Comparison of ENCODE assay signal across 7 mouse cellular contexts in the genomic region with DNA sequence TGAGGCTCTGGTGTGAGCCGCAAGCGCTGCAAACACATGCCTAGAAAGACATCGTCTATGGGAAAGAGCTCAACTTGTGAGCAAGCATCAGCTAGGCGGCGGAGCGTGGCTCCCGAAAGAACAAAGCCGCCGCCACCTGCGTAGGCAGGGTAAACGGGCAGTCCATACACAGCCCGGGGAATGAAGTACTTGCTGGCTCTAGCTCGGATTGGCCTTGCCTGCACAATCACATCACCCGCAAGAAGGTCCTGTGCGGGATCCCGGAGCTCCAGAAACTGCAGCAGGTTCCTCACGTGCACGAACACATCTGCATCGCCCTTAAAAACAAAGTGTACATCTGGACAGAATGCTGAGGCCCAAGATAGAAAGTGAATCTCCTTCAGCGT. TPM values are rescaled to one million over a fixed set of nuclear protein-coding genes. Genes with fewer than 3 reads are reported as not detected.
DNase-seq lines count a peak whose midpoint lies in the region; ATAC-seq and TF ChIP-seq lines count a peak whose summit lies in the region.

No protein-coding gene starts in this region.

- TF ChIP-seq CTCF in lung, adult 2 months (IDR thresholded peaks at IDR 0.05; ENCODE audit: insufficient read depth, low read length), result no peak
- no peak for TF ChIP-seq CTCF in embryonic fibroblast, embryonic 13.5 days (IDR thresholded peaks at IDR 0.05; ENCODE audit: borderline replicate concordance, insufficient read depth, low read length)

- no peak for TF ChIP-seq POLR2A in lung, adult 2 months (IDR thresholded peaks at IDR 0.05; ENCODE audit: borderline replicate concordance, extremely low read depth, low read depth, low read length)
- no peak for TF ChIP-seq POLR2A in embryonic fibroblast, embryonic 13.5 days (IDR thresholded peaks at IDR 0.05; ENCODE audit: low read depth, low read length)

- DNase-seq in lung, adult 2 months, result no peak
- no peak for DNase-seq in cerebellum, postnatal 25 days

- peaks cover 24% of the 10 kb centered on the region for H3K27me3 ChIP-seq in lung, embryonic 15.5 days
- H3K27me3 ChIP-seq in intestine, embryonic 15.5 days (replicated peaks), result peaks cover 5% of the 10 kb centered on the region; the same call in 1 of the 2 replicates
- peaks cover 16% of the 10 kb centered on the region for H3K27me3 ChIP-seq in neural tube, embryonic 14.5 days (ENCODE audit: control insufficient read depth, insufficient read depth, low read length)

- peak overlapping the region; percentile 54 for H3K4me3 ChIP-seq in lung, embryonic 15.5 days
- no peak overlapping the region for H3K4me3 ChIP-seq in lung, adult 2 months (replicated peaks; ENCODE audit: extremely low read depth, low read depth, low read length)
- H3K4me3 ChIP-seq in embryonic fibroblast, embryonic 13.5 days (ENCODE audit: insufficient read depth, low read length), result peak overlapping the region; percentile 19; the same call in 1 of the 2 replicates
- H3K4me3 ChIP-seq in intestine, embryonic 15.5 days (replicated peaks), result peak overlapping the region; percentile 61
- H3K4me3 ChIP-seq in neural tube, embryonic 14.5 days (ENCODE audit: low read depth, low read length), result peak overlapping the region; percentile 57

- H3K9me3 ChIP-seq in lung, embryonic 15.5 days, result no peaks in the 10 kb centered on the region
- H3K9me3 ChIP-seq in intestine, embryonic 15.5 days, result no peaks in the 10 kb centered on the region
- no peaks in the 10 kb centered on the region for H3K9me3 ChIP-seq in neural tube, embryonic 14.5 days (ENCODE audit: control insufficient read depth, low read length)

- peak overlapping the region; percentile 54; the same call in 1 of the 2 replicates for H3K9ac ChIP-seq in lung, embryonic 15.5 days
- peak overlapping the region; percentile 71 for H3K9ac ChIP-seq in intestine, embryonic 15.5 days
- peak overlapping the region; percentile 72 for H3K9ac ChIP-seq in neural tube, embryonic 14.5 days (replicated peaks; ENCODE audit: low read depth, low read length)

- H3K4me1 ChIP-seq in lung, embryonic 15.5 days, result peaks cover 31% of the 10 kb centered on the region
- H3K4me1 ChIP-seq in lung, adult 2 months (ENCODE audit: control insufficient read depth, insufficient read depth, low read length), result peaks cover 12% of the 10 kb centered on the region
- no peaks in the 10 kb centered on the region for H3K4me1 ChIP-seq in embryonic fibroblast, embryonic 13.5 days (ENCODE audit: control insufficient read depth, insufficient read depth, low read length)
- peaks cover 22% of the 10 kb centered on the region for H3K4me1 ChIP-seq in intestine, embryonic 15.5 days (replicated peaks)
- 0 out of 2 replicates have a peak, but pooled peaks cover 4% of the 10 kb centered on the region for H3K4me1 ChIP-seq in neural tube, embryonic 14.5 days (ENCODE audit: control insufficient read depth, insufficient read depth, low read length)

- no peak for ATAC-seq in lung, embryonic 15.5 days (ENCODE audit: borderline replicate concordance, extremely low read depth, low FRiP score, low TSS enrichment)
- peak; percentile 19 for ATAC-seq in intestine, embryonic 15.5 days
- peak; percentile 24; the same call in 1 of the 2 replicates for ATAC-seq in neural tube, embryonic 14.5 days (ENCODE audit: low read depth)
- no peak for ATAC-seq in monocyte, adult 5-6 weeks (replicated peaks; ENCODE audit: insufficient number of reproducible peaks, low FRiP score, low TSS enrichment, poor library complexity, severe bottlenecking)

- H3K27ac ChIP-seq in lung, embryonic 15.5 days, result no peak overlapping the region
- 0 out of 2 replicates have a peak overlapping the region, but pooled peaks have one; percentile 1 for H3K27ac ChIP-seq in embryonic fibroblast, embryonic 13.5 days (ENCODE audit: insufficient read depth, low read length)
- H3K27ac ChIP-seq in intestine, embryonic 15.5 days, result peak overlapping the region; percentile 86; the same call in 1 of the 2 replicates
- H3K27ac ChIP-seq in neural tube, embryonic 14.5 days (ENCODE audit: low read depth, low read length), result no peak overlapping the region

- 42% methylated on average over 20 of the region's 20 CpGs for WGBS in lung, embryonic 15.5 days
- WGBS in lung, adult 2 months, result 47% methylated on average over 20 of the region's 20 CpGs
- WGBS in intestine, embryonic 15.5 days, result 44% methylated on average over 20 of the region's 20 CpGs
- 33% methylated on average over 20 of the region's 20 CpGs for WGBS in neural tube, embryonic 14.5 days

- H3K36me3 ChIP-seq in lung, embryonic 15.5 days, result peaks cover 45% of the 10 kb centered on the region
- peaks cover 27% of the 10 kb centered on the region for H3K36me3 ChIP-seq in intestine, embryonic 15.5 days
- peaks cover 28% of the 10 kb centered on the region for H3K36me3 ChIP-seq in neural tube, embryonic 14.5 days (ENCODE audit: control insufficient read depth, insufficient read depth, low read length)

- peak overlapping the region; percentile 97 for H3K4me2 ChIP-seq in lung, embryonic 15.5 days
- H3K4me2 ChIP-seq in intestine, embryonic 15.5 days (replicated peaks), result peak overlapping the region; percentile 99
- H3K4me2 ChIP-seq in neural tube, embryonic 14.5 days (ENCODE audit: low read depth, low read length), result peak overlapping the region; percentile 97

RNA-seq across cellular contexts. Expression of gene B3gnt9, which starts 1.2 kb away (rescaled TPM):
- polyA plus RNA-seq in lung, embryonic 15.5 days (2015; fragmentation: Nextera tagmentation; extraction: Ambion mirVana), result 23.4 and 26.0 TPM in 2 replicates
- 35.5 and 39.2 TPM in 2 replicates for polyA plus RNA-seq in lung, adult 2 months (2012; rRNA removed)
- polyA plus RNA-seq in embryonic fibroblast, embryonic 13.5 days (2011; ENCODE audit: insufficient read length, low read depth, missing spikeins), result 25.8 and 33.2 TPM in 2 replicates
- 18.8 and 19.5 TPM in 2 replicates for polyA plus RNA-seq in intestine, embryonic 15.5 days (2015; fragmentation: Nextera tagmentation; extraction: Ambion mirVana)
- polyA plus RNA-seq in neural tube, embryonic 14.5 days (2014; fragmentation: Nextera tagmentation; extraction: Ambion mirVana), result 6.2 and 8.3 TPM in 2 replicates
- total RNA-seq in monocyte, adult 5-6 weeks (2017), result 0.29 TPM in 1 of 3 replicates, not detected in the others

RNA-seq across cellular contexts. Expression of gene Tradd, which starts 10.7 kb away (rescaled TPM):
- 29.8 and 33.6 TPM in 2 replicates for polyA plus RNA-seq in lung, embryonic 15.5 days (2015; fragmentation: Nextera tagmentation; extraction: Ambion mirVana)
- polyA plus RNA-seq in lung, adult 2 months (2012; rRNA removed), result 21.3 and 23.8 TPM in 2 replicates
- polyA plus RNA-seq in embryonic fibroblast, embryonic 13.5 days (2011; ENCODE audit: insufficient read length, low read depth, missing spikeins), result 12.5 and 15.0 TPM in 2 replicates
- polyA plus RNA-seq in intestine, embryonic 15.5 days (2015; fragmentation: Nextera tagmentation; extraction: Ambion mirVana), result 36.7 and 39.2 TPM in 2 replicates
- 13.1 and 18.8 TPM in 2 replicates for polyA plus RNA-seq in neural tube, embryonic 14.5 days (2014; fragmentation: Nextera tagmentation; extraction: Ambion mirVana)
- 16.2 to 28.9 TPM (median 23.3 TPM) in 3 replicates for total RNA-seq in monocyte, adult 5-6 weeks (2017)

RNA-seq across cellular contexts. Expression of gene Fbxl8, which starts 10.7 kb away (rescaled TPM):
- polyA plus RNA-seq in lung, embryonic 15.5 days (2015; fragmentation: Nextera tagmentation; extraction: Ambion mirVana), result 4.8 and 4.9 TPM in 2 replicates
- 15.5 and 16.8 TPM in 2 replicates for polyA plus RNA-seq in lung, adult 2 months (2012; rRNA removed)
- 3.9 and 4.3 TPM in 2 replicates for polyA plus RNA-seq in embryonic fibroblast, embryonic 13.5 days (2011; ENCODE audit: insufficient read length, low read depth, missing spikeins)
- polyA plus RNA-seq in intestine, embryonic 15.5 days (2015; fragmentation: Nextera tagmentation; extraction: Ambion mirVana), result 4.4 and 5.0 TPM in 2 replicates
- polyA plus RNA-seq in neural tube, embryonic 14.5 days (2014; fragmentation: Nextera tagmentation; extraction: Ambion mirVana), result 0.96 and 1.8 TPM in 2 replicates
- total RNA-seq in monocyte, adult 5-6 weeks (2017), result 3.6 to 5.0 TPM in 2 of 3 replicates, not detected in the other

RNA-seq across cellular contexts. Expression of gene Hsf4, which starts 15.8 kb away (rescaled TPM):
- 0.61 and 0.69 TPM in 2 replicates for polyA plus RNA-seq in lung, embryonic 15.5 days (2015; fragmentation: Nextera tagmentation; extraction: Ambion mirVana)
- polyA plus RNA-seq in lung, adult 2 months (2012; rRNA removed), result 20.3 and 22.1 TPM in 2 replicates
- polyA plus RNA-seq in embryonic fibroblast, embryonic 13.5 days (2011; ENCODE audit: insufficient read length, low read depth, missing spikeins), result 1.2 and 1.7 TPM in 2 replicates
- 0.10 and 0.11 TPM in 2 replicates for polyA plus RNA-seq in intestine, embryonic 15.5 days (2015; fragmentation: Nextera tagmentation; extraction: Ambion mirVana)
- polyA plus RNA-seq in neural tube, embryonic 14.5 days (2014; fragmentation: Nextera tagmentation; extraction: Ambion mirVana), result 0.66 and 0.71 TPM in 2 replicates
- total RNA-seq in monocyte, adult 5-6 weeks (2017), result 0.96 to 2.5 TPM in 2 of 3 replicates, not detected in the other

RNA-seq across cellular contexts. Expression of gene Nol3, which starts 22.2 kb away (rescaled TPM):
- 1.5 and 1.7 TPM in 2 replicates for polyA plus RNA-seq in lung, embryonic 15.5 days (2015; fragmentation: Nextera tagmentation; extraction: Ambion mirVana)
- polyA plus RNA-seq in lung, adult 2 months (2012; rRNA removed), result 10.7 and 11.8 TPM in 2 replicates
- 3.0 and 3.4 TPM in 2 replicates for polyA plus RNA-seq in embryonic fibroblast, embryonic 13.5 days (2011; ENCODE audit: insufficient read length, low read depth, missing spikeins)
- 1.0 and 1.2 TPM in 2 replicates for polyA plus RNA-seq in intestine, embryonic 15.5 days (2015; fragmentation: Nextera tagmentation; extraction: Ambion mirVana)
- polyA plus RNA-seq in neural tube, embryonic 14.5 days (2014; fragmentation: Nextera tagmentation; extraction: Ambion mirVana), result 5.5 and 5.9 TPM in 2 replicates
- not detected in 3 replicates for total RNA-seq in monocyte, adult 5-6 weeks (2017)

Comparison
In these comparisons a context has a peak if more than half of its experiments do, and no peak if none do; other contexts are left out.
1. ATAC-seq: peak in intestine, embryonic 15.5 days (single experiment) and neural tube, embryonic 14.5 days (single experiment); none in lung, embryonic 15.5 days (single experiment) and monocyte, adult 5-6 weeks (single experiment).
2. H3K27ac ChIP-seq: peak in embryonic fibroblast, embryonic 13.5 days (single experiment) and intestine, embryonic 15.5 days (single experiment); none in lung, embryonic 15.5 days (single experiment) and neural tube, embryonic 14.5 days (single experiment).
3. Peak in every context shown above with its lines, with median percentiles within 50 percentile points of each other: H3K4me2 ChIP-seq and H3K9ac ChIP-seq.